Comparison of ENCODE assay signal across 9 mouse cellular contexts in genomic region chr5:112853179-112853578, GRCm38 (mm10). TPM values are rescaled to one million over a fixed set of nuclear protein-coding genes. Genes with fewer than 3 reads are reported as not detected.
DNase-seq lines count a peak whose midpoint lies in the region; ATAC-seq lines count a peak whose summit lies in the region.
"Had no signal": no experiment of that assay in that cellular context is flagged by ENCODE, and none has a peak within 500 bp of the region (broad histone marks: within the 10 kb centered on the region; RNA-seq: fewer than 3 reads in every experiment).

No protein-coding gene starts in this region.

- intact Hi-C loops in left cerebral cortex, postnatal 14 days (cut with DNase I): no loop called here

- H3K4me3 ChIP-seq in hindbrain, embryonic 12.5 days: no peak overlapping the region
- H3K4me3 ChIP-seq in midbrain, embryonic 16.5 days (ENCODE audit: low read depth, low read length): no peak overlapping the region
- H3K4me3 ChIP-seq: megakaryocyte, embryonic 14.5 days had no signal

- 7% methylated on average over 8 of the region's 8 CpGs for WGBS in hindbrain, embryonic 12.5 days
- 12% methylated on average over 8 of the region's 8 CpGs for WGBS in midbrain, embryonic 16.5 days

- peak; percentile 22 for DNase-seq in embryo, embryonic 10 days (ENCODE audit: low spot score)
- DNase-seq in embryo, embryonic 9.5 days (ENCODE audit: extremely low spot score): no peak
- peak; percentile 53 to 69 for DNase-seq in frontal cortex, adult 2 months (ENCODE audit: extremely low spot score in 1 of 2, low spot score in 1 of 2)
- DNase-seq in left cerebral cortex, postnatal 14 days (ENCODE audit: low spot score in 2 of 2): peak; percentile 72 to 82
- peak; percentile 81 for DNase-seq in testis, postnatal 10 days (ENCODE audit: low spot score)
- no peak for DNase-seq in thymus, postnatal 0 days (ENCODE audit: low spot score)

- H3K36me3 ChIP-seq in hindbrain, embryonic 12.5 days: no peaks in the 10 kb centered on the region
- H3K36me3 ChIP-seq in midbrain, embryonic 16.5 days (ENCODE audit: control insufficient read depth, insufficient read depth, low read length): no peaks in the 10 kb centered on the region

- ATAC-seq in hindbrain, embryonic 12.5 days (ENCODE audit: low FRiP score): peak; percentile 75
- peak; percentile 40; the same call in 1 of the 2 replicates for ATAC-seq in midbrain, embryonic 16.5 days

- peak overlapping the region; percentile 76 for H3K27ac ChIP-seq in hindbrain, embryonic 12.5 days
- peak overlapping the region; percentile 25 for H3K27ac ChIP-seq in midbrain, embryonic 16.5 days (ENCODE audit: low read length)

- H3K4me1 ChIP-seq in hindbrain, embryonic 12.5 days: peaks cover 58% of the 10 kb centered on the region
- H3K4me1 ChIP-seq in midbrain, embryonic 16.5 days (ENCODE audit: control insufficient read depth, insufficient read depth, low read length): peaks cover 32% of the 10 kb centered on the region
- H3K4me1 ChIP-seq: megakaryocyte, embryonic 14.5 days had no signal

- no peak overlapping the region for H3K4me2 ChIP-seq in hindbrain, embryonic 12.5 days (replicated peaks)
- no peak overlapping the region for H3K4me2 ChIP-seq in midbrain, embryonic 16.5 days (ENCODE audit: low read length)

- H3K9me3 ChIP-seq in hindbrain, embryonic 12.5 days (replicated peaks): no peaks in the 10 kb centered on the region
- no peaks in the 10 kb centered on the region for H3K9me3 ChIP-seq in midbrain, embryonic 16.5 days (replicated peaks; ENCODE audit: control insufficient read depth, low read length, poor library complexity, severe bottlenecking)

- H3K9ac ChIP-seq in hindbrain, embryonic 12.5 days: 0 out of 2 replicates have a peak overlapping the region, but pooled peaks have one; percentile 8
- no peak overlapping the region for H3K9ac ChIP-seq in midbrain, embryonic 16.5 days (ENCODE audit: low read depth, low read length)

- peaks cover 33% of the 10 kb centered on the region for H3K27me3 ChIP-seq in hindbrain, embryonic 12.5 days
- no peaks in the 10 kb centered on the region for H3K27me3 ChIP-seq in midbrain, embryonic 16.5 days (ENCODE audit: control insufficient read depth, insufficient read depth, low read depth, low read length)

RNA-seq across cellular contexts. Expression of gene Myo18b, which starts 43.0 kb away (rescaled TPM):
- 2.0 TPM in 2 replicates for polyA plus RNA-seq in frontal cortex, adult 2 months (2012; rRNA removed)
- polyA plus RNA-seq in hindbrain, embryonic 12.5 days (2016; fragmentation: Nextera tagmentation; extraction: Ambion mirVana): 1.0 and 2.0 TPM in 2 replicates
- total RNA-seq in left cerebral cortex, postnatal 14 days (2021): 1 to 10 TPM; 2.8 to 3.0 TPM
- polyA plus RNA-seq in midbrain, embryonic 16.5 days (2015; fragmentation: Nextera tagmentation; extraction: Ambion mirVana): 2.0 TPM in 2 replicates
- 0.05 and 0.09 TPM in 2 replicates for polyA plus RNA-seq in thymus, postnatal 0 days (2015; fragmentation: Nextera tagmentation; extraction: Ambion mirVana)

Comparison
In these comparisons a context has a peak if more than half of its experiments do, and no peak if none do; other contexts are left out.
1. DNase-seq: peak in embryo, embryonic 10 days (single experiment), frontal cortex, adult 2 months (2 of 2), left cerebral cortex, postnatal 14 days (2 of 2) and testis, postnatal 10 days (single experiment); none in embryo, embryonic 9.5 days (single experiment) and thymus, postnatal 0 days (single experiment).